Mouse (Mus musculus) 416B (cell line): ENCODE data around the gene Btbd19.

Experiments
- DNase-seq: peaks from one replicate; pipeline ENCODE4 v3.0.0; 2011; ENCODE audit warnings: low read depth

Btbd19 gene

DNA sequence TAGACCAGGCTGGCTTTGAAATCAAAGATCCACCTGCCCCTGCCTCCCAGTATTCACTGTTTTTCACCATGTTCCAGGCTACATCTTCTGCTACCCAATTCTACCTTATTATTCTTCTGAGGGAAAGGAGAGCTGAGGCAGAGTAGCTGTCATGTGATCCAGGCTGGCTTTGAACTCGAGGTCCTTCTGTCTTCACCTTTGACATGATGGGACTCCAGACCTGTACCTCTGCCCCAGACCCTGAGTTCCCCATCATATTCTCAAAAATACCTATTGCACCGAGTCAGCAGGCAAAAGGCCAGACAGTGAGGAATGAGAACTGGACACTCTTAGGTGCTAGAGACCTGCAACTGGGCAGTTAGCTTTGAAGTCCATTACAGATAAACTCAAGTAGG is 9.1 kb upstream of the Btbd19 start:
- no peak for DNase-seq

DNA sequence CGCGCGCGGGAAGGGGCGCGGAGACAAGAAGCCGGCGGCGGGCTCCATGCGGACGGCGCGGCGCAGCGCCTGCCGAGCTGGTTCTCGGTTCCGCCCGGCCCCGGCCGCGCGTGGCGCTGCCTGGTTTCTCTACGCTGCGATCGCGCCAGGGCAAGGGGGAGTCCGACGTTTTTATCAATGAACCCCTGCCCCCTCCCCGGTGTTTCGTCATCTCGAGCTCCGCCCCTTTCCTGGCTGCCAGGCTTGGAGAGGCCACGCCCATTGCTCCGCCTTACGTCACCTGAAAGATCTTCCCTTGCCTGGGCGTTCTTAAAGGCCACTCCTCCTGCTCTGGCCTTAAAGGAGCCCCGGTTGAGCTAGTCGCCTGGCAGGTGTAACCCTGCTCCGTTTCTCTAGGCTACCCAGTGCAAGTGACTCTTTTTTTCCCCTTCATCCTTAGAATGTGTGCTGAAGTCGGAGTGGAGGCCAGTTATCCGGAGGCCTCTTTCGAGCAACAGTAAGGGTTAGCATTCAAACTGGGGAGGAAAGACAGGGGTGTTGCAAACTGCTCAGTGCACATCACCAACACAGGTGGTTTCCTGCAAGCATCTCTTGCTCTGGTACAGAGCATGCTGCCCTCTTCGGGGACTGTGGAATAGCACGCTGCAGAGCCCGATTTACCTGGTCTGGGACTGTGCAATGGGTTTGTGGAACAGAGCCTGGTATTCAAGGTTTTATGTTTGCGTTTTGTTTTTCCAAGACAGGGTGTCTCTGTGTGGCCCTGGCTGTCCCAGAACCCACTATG is 8.5 kb upstream of the Btbd19 start, which contains the start of gene Plk3:
Gene Plk3 (minus strand): TSS at position 147 of the 784 bp plus-strand sequence.
- peak; percentile 97 for DNase-seq

DNA sequence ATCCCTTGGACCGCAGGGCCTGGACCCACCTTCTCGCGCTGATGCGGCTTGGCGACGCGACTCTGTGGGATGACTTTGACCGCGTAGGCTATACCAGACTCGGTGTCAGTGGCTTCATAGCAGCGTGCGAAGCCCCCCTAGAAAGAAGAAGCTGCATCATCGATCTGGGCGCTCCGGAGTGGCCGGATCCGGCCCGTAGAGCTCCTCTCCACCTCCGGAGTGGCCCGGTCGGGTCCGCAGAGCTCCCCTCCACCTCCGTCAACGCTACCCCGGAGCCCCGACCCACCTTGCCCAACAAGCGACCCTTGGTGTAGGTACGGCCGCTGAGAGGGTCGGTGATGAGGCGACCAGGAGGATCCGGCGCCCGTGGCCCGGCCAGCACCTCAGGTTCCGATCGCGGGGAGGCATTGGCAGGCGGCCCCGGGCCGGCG is 7.9 kb upstream of the Btbd19 start:
- no peak for DNase-seq

DNA sequence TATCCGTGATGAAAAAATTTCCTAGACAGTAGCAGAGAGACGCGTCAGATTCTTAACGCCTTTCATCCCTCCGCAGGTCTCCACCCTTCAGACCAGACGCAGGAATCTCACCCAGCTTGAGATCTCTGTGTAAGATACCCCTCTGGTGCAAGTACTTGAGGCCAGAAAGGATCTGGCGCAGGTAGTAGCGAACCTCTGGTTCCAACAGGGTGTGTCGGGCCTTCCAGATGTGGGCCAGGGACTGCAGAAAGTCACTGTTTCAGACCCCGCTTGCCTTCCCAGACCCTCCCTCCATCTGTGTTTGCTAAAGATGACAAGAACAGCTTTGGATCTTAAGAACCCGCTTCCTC is 7.2 kb upstream of the Btbd19 start:
- DNase-seq: no peak

DNA sequence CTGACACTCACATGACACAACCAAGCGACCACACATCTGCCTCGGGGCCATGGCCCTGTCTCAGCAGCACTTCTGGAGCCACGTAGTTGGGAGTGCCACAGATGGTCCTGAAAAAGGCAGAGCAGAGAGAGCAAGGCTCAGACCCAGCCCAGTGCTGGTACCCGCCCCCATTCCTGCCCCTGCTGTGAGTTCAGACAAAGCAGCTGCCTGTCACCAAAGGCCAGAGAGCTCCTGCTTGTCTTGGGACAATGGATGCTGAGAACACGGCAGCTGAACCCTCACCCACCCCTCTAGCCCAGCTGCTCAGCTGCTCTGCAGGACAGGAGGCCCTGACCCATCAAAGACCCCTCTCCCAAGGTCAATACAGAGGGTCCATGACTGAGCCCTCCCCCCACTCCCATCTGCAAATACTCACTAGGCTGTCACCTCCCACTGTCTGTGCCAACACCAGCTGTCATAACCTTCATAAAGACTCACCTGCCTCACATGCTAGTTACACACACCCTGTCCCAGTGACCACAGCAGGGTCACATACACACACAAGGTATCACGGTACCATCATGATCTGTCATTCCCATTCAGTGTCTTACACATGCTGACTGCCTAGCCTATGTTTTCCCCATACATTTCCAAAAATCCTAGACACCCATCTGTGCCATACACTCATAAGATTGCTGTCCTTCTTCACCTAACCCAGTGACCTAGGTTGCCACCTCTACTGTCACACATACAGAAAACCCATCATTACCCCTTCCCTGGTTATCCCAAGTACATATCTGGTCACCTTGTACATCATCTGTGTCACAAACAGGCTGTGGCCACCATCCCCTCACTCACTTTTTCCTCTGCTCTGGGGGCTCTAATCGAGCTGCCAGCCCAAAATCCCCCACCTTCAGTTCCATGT is 6.6 kb upstream of the Btbd19 start:
- no peak for DNase-seq

DNA sequence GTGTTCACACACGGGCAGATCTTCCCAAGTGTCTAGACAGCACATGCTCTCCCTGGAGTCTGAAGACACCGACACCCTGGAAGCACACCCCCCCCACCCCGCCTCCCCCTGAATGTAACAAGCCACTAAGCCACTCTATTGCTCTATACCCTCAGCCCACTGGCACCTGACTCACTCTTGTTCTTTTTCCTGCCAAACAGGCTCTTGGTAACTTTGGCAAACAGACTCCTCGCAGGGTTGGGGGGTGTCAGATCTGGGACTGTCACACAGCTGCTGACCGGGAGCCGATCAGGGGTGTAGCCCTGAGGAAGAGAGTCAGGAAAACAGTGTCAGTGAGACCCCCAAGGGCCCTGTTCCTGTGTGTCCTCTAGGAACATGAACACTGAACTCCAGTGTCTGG is 5.7 kb upstream of the Btbd19 start:
- no peak for DNase-seq

DNA sequence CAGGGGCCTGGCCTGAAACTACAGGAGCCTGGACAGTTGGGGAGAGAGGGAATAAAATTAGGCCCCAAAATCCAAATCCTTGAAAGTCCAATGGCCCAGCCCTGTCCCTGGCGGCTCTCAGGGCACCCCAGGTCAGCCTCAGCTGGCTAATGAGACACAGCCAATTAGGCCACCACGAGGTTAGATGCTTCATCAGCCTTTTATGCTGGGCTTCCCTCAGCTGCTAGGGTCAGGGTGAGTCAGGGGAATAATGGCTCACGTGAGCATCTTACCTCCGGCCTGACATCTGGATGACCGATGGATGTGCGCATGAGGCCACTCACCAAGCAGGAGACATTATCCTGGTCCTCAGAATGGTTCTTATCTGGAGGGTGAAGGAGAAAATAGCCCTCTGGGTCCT is 5.3 kb upstream of the Btbd19 start:
- no peak for DNase-seq

DNA sequence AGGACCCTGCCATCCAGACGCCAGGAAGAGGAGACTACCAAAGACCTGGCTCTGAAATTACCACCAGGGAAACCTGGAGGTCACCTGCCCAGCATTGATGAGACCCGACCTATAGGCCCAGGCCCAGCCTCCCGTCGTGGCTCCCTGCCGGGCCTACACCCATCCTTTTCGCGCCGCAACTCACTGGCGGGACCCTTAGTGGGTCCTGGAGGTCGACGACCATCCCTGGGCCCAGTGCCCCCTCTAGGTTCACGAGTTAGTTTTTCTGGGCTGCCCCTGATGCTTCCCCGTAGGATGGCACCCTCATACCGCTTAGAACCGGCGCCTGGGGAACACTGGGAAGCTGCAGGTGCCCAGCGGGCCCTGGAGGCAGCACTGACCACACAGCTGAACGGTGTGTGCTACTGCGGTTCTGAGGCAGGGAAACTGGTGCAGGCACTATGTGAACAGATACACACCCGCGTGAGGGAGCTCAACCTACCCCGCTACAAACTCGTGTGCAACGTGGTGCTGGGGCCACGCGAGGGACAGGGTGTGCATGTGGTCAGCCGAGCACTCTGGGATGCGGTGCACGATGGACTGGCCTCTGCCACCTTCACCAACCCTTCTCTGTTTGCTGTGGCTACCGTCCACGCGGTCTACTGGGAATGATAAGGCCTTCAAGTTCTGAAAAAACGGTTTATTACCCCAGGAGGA is 2.6 kb upstream of the Btbd19 start:
- no peak for DNase-seq

DNA sequence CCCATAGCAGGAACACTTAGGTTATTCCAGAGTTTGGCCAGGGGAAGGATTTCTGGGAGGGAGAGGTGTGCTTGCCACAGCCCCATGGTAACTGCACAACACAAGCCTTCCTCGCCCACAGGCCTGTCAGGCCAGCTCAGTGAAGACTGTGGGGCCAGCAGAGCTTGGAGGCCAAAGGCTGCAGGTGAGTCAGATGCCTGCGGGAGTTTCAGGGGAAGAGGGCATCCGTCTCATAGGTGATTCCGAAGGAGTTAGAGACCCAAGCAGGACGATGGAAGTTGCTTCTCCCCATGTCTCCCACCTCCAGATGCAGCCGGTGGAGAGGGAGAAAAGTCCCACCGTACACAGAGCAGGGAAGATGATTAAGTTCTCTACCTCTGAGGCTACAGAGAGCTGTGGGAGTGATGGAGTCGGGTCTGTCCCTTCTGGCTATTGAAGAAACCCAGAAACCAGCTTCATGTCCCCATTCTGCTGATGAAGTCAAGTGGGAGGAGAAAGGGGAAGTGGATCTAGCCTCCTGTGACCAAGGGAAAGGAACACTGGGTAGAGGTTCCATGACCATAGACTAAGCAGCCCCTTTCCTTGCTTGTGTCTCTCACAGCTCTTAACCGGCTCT is 1.3 kb upstream of the Btbd19 start, which contains the start of gene Tctex1d4:
Gene Tctex1d4 (plus strand): TSS at position 120 of the 616 bp plus-strand sequence.
- DNase-seq: no peak

DNA sequence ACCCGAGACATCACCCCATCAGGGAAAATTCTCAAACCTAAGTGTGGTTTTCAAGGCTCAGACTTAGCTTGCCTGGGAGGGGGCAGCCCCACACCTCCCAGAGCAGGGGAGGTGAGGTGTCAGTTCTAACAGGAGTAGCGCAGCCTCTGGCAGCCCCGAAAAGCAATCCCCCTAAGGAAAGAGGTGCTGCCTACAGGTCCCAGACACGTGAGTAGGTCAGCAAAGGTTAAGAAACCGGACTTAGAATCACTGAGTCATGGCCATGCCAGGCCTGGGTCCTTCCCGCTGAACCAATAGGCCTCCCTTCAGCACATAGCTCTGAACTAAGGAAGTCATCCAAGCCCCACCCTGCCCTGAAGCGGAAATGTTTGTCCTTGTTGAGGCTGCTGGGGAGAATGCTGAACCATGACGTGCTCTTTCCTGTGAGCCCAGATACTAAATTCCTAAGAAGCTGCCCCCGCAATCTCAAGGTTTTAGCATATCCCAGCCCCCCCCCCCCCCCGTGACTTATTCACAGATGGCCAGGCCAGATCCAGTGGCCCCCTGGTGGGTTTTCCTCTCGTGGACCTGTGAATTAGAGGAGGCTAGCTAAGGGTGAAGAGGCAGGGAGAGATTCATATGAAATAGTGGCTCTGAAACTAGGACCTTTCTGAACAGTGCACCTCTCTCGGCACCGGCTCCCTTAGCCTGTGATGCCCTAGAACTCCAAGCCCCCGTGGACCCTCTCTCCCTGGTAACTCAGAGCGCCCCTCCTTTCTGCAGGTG is 567 bp upstream of the Btbd19 start:
- DNase-seq: peak; percentile 97

DNA sequence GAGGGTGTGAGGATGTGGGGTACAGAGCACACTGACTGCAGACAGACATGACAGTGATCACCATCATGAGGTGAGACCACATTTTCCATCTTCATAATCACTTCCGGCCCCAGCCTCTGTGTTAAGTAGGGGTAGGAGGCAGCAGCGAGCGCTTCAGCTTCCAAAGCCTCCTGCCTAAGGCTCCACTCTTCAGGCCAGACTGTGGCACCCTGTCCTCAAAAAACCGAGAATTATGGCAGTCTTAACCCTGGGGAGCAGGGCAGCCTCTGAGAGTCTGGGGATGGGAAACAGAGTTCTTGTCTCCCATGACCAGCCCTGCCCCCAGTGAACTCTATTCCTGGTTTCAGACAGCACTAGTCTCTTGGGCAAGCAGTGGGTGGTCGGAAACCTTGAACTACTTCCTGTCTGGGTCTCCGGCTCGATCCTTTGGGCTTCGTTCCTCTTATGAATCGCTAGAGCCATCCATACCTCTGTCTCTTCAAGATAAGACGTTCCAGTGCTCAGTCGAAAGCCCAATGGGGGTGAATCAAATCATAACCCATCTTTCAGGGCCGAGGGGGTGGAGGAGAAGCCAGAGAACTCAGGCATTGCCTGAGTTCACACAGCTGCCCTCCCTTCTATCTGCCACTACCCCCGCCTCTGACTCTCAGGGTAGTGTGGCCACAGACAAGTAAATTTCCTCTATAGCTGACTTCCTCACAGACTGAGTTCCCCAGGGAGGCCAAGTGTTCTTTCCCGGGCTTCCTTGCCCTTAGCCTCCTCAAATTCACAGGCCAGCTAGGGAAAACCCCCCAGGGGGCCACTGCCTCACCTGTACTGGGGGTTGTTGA is 792 bp downstream of the Btbd19 start:
- DNase-seq: peak; percentile 94

DNA sequence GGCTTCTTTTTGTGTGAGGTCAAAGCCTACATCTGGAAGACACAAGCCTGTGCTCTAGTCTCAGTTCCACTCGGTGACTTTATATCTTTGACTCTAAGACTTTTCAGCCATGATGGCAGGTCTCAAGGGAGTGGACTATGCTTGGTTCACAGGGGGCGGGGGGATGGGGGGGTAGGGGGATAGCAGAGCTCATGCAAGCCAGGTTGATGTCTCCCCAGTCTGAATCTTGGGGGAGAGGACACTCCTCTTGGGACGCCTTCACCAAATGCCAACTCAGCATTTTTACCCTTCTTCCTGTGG is 1.4 kb downstream of the Btbd19 start:
- no peak for DNase-seq

DNA sequence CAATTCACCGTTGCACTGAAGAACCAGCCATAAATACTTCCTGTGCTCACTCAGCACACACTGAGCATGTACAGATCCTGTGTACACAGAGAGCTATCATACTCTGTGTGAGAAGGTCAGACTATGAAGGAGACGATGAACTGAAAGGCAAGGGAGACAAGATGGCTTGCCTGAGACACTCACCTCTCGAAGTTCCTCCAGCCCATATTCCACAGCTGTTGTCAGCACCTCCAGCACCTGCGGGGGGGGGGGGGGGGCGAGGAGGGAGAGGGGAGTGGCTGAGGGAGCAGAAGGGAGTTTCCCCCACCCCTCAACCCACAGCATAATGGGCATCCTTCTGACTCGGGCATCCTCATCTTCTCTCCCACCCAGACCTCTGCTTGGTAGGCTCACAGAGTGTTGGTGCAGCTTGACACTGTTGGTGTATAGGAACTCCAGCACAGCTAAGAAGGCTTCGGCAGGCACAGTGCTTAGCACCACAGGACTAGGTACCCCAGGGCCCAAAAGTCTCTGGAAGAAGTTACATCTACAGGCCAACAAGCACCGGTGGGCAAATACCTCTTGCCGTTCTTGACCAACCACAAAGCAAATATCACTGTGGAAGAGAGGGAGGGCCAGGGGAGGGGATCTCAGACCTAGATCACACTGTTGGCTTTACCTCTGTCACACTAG is 1.8 kb downstream of the Btbd19 start:
- no peak for DNase-seq

DNA sequence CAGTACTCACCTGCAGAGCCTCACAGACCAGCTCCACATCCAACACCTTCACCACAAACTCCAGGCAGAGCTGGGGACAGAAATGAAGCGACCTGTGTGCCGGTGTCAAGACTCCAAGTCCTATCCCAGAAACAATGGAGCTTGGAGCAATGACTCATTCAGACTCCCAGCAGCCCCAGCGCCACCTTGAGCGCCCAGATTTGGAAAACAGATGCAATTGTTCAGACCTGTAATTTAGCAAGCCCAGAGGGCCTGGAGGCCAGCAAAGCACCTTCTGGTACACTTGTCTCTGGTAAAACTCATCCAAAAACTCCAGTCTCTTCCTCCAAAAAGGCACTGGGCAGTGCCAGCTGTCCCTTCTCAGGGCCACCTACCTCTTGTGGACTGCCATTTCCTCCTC is 3.3 kb downstream of the Btbd19 start:
- no peak for DNase-seq

DNA sequence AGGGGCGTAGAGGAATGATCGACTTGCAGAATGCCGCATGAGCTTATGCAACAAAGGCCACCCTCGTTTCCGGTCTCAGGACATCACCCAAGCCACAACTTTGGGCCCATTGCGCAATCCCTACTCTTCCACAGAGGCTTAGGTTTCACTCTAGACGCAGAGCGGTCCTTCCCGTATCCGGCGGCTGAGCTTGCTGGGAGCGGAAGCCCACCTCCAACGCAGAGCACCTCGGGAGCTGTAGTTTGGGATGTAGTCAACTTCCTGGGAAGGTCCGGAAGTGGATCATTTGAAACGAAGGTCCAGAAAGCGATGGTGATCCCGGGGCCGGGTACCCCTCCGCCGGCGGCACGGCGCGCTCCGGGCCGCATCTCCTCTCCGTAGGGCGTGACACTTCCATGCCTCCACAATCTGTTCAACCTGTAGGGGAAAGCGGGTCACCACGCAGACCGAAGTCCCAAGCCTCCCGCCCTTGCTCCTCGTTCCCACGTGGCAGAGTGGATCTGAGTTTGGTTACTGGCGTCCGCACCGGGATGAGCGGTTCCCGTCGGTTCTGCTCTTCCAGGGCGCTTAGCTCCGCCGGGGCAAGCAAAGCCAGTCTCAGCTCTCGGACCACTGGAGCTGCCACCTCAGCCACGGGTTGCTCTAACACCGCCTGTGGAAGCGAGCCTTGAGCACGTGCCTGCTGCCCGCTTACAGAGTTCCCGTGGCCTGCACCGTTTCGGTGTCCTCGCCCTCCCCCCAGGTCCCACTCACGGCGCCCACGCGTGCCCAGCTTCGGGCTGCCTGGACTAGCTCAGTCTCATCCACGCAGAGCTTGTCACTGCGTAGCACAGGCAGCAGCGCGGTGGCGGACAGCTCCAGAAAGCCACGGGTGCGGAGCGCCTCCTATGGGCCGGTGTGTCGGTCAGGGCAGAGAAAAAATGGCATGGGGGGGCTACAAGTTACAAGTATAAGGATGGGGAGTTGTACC is 4.8 kb downstream of the Btbd19 start:
- peak; percentile 100 for DNase-seq

DNA sequence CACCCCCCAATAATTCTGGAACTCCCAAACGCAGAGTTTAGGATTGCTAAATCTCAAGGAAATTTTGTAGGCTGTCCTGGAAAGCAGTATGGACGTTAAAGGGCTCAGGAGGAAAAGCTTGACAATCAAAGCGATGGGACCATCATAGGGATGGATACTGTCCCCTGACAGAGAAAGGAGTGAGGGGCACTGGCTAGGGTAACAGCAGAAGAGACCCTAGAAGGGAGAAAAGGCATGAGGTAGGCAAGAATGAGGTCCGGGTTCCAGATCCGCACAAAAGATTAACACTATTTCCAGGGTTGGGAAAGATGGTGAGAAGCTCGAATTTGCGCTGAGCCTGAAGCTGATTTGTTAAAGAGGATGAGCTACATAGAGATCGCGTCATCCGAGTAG is 5.5 kb downstream of the Btbd19 start:
- no peak for DNase-seq

DNA sequence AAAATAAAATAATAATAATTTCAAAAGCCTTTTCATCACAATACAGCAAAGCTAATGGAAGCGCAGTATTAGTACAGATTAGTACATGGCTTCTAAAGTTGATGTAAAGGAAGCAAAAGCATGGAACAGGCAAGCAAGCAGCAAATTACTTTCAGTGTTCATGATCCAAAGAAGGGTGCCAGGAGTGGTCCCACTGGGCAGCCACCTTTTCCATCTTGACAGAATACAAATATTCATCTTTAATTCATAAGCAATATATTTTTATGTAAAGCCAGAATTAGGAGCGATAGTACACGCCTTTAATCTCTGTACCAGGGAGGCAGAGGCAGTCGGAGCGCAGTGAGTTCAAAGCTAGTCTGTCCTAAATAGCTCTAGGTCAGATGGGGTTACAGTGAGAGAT is 5.9 kb downstream of the Btbd19 start:
- DNase-seq: no peak

DNA sequence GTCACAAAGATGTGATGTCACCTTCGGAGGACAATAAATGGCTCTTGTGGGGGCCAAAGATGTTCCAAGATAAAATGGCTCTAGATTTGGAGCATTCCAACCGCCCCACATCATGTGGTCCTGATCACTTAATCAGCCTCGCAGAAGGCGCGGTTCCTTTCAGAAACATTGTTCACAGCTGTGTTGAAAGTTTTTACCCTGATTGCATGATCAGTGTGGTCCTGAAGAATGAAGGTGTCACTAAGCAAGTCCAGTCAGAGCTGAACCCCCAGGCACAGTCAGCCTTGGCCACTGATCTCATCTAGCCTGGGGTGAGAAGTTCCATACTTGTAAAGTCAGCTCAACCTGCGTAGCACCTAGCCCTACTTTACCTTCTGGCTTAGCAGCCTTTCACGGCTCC is 7.6 kb downstream of the Btbd19 start:
- no peak for DNase-seq

DNA sequence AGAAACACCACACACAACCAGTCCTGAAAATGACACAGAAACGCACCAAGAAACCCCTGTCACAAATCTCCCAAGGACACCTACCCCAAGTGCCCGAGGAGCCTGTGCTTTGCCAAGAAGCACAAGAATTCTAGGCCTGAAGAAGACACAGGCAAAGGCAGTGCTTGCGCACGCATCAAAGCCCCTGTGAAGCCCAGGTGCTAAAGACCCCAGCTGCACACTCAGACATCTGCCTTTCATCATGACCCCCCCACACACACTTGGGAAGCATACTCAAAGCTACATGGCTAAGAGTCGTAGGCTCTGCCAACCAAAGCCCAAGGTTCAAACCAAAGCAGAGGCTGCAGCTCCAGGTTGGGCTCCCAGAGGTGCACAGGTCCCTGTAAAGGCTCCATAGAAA is 9.9 kb downstream of the Btbd19 start:
- DNase-seq: no peak
